Mouse (Mus musculus): ENCODE results near the gene Tmem54. TPM values are rescaled to one million over a fixed set of nuclear protein-coding genes. Genes with fewer than 3 reads are reported as not detected.
A peak's percentile ranks its signal among the peaks of the same experiment; 100 is the strongest.

The Tmem54 gene
- polyA plus RNA-seq, 1 experiment from 2014 or later, result 363 TPM

- no peak for ATAC-seq
- H3K9me3 ChIP-seq (ENCODE audit: control insufficient read depth), result no peaks in the 10 kb centered on the region
- H3K9ac ChIP-seq (ENCODE audit: low read depth, low read length), result no peak overlapping the region
- WGBS, result 87% methylated on average over 7 of the region's 7 CpGs
- no peak for TF ChIP-seq CTCF (IDR thresholded peaks at IDR 0.05; ENCODE audit: low read depth)
- no peak overlapping the region for H3K4me3 ChIP-seq (ENCODE audit: low read depth, low read length)
- peaks cover 65% of the 10 kb centered on the region for H3K36me3 ChIP-seq (ENCODE audit: control insufficient read depth, insufficient read depth)
- H3K4me1 ChIP-seq (replicated peaks; ENCODE audit: control insufficient read depth, insufficient read depth, low read length), result no peaks in the 10 kb centered on the region; the same call in 1 of the 2 replicates
- no peaks in the 10 kb centered on the region for H3K27me3 ChIP-seq (replicated peaks; ENCODE audit: control insufficient read depth, insufficient read depth, low read length)
- H3K27ac ChIP-seq (ENCODE audit: low read depth, low read length), result no peak overlapping the region
- no peak overlapping the region for H3K4me2 ChIP-seq (replicated peaks; ENCODE audit: low read depth)
These were observed 24.3 kb upstream of the Tmem54 start for GRCm38 (mm10) chr4:129081041-129081440.

DNA sequence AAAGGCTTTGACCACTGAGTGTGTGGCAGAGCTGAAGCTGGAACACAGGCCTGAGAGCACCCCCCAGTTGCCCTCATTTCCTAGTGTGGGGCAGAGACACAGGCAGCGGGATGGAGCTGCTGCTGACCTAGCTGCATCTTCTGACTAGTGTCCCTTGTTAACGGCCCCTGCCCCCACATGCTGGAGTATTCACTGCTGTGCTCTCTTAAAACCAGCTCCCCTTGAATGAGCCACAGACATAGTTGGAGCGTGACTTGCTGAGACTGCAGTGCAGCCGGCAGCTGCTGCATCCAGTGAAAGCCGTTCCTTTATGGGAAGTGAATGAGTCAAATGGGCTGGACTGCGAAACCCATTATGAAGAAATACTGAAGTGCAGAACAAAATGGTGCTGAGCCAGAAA is 23.8 kb upstream of the Tmem54 start:
- H3K9ac ChIP-seq (ENCODE audit: low read depth, low read length), result no peak overlapping the region
- no peak overlapping the region for H3K4me2 ChIP-seq (replicated peaks; ENCODE audit: low read depth)
- no peak overlapping the region for H3K4me3 ChIP-seq (ENCODE audit: low read depth, low read length)
- no peak for ATAC-seq
- H3K36me3 ChIP-seq (ENCODE audit: control insufficient read depth, insufficient read depth), result peaks cover 63% of the 10 kb centered on the region
- H3K9me3 ChIP-seq (ENCODE audit: control insufficient read depth), result no peaks in the 10 kb centered on the region
- WGBS, result 73% methylated on average over 6 of the region's 6 CpGs
- 0 out of 2 replicates have a peak overlapping the region, but pooled peaks have one; percentile 46 for H3K27ac ChIP-seq (ENCODE audit: low read depth, low read length)
- no peak for TF ChIP-seq CTCF (IDR thresholded peaks at IDR 0.05; ENCODE audit: low read depth)
- no peaks in the 10 kb centered on the region; the same call in 1 of the 2 replicates for H3K4me1 ChIP-seq (replicated peaks; ENCODE audit: control insufficient read depth, insufficient read depth, low read length)
- H3K27me3 ChIP-seq (replicated peaks; ENCODE audit: control insufficient read depth, insufficient read depth, low read length), result no peaks in the 10 kb centered on the region

DNA sequence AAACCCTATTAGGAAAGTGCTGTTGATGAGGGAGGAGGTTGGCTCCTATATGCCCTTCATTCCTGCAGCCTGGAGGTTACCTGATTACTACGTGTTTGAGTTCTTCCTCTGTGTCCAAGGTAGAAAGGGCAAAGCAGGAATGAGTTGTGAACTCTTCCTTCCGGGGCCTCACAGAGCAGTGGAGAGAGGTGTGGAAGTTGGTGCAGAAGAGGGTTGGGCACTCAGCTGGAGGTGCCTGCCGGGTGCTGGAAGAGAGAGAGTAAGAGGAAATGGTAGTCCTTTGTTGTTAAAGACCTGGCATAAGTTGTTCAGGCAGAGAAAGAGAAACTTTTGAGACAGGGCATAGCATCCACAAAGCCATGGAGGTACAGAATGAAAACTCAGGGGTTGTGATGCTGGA is 23.4 kb upstream of the Tmem54 start:
- no peak overlapping the region for H3K4me3 ChIP-seq (ENCODE audit: low read depth, low read length)
- no peak for TF ChIP-seq CTCF (IDR thresholded peaks at IDR 0.05; ENCODE audit: low read depth)
- H3K9ac ChIP-seq (ENCODE audit: low read depth, low read length), result no peak overlapping the region
- no peak for ATAC-seq
- no peaks in the 10 kb centered on the region for H3K27me3 ChIP-seq (replicated peaks; ENCODE audit: control insufficient read depth, insufficient read depth, low read length)
- peaks cover 59% of the 10 kb centered on the region for H3K36me3 ChIP-seq (ENCODE audit: control insufficient read depth, insufficient read depth)
- peak overlapping the region; percentile 46; the same call in 1 of the 2 replicates for H3K27ac ChIP-seq (ENCODE audit: low read depth, low read length)
- H3K4me2 ChIP-seq (replicated peaks; ENCODE audit: low read depth), result no peak overlapping the region
- no peaks in the 10 kb centered on the region; the same call in 1 of the 2 replicates for H3K4me1 ChIP-seq (replicated peaks; ENCODE audit: control insufficient read depth, insufficient read depth, low read length)
- WGBS, result 46% methylated on average over 3 of the region's 3 CpGs
- no peaks in the 10 kb centered on the region for H3K9me3 ChIP-seq (ENCODE audit: control insufficient read depth)

GRCm38 (mm10) chr4:129082379-129083115 is 22.8 kb upstream of the Tmem54 start:
- whole genome bisulfite sequencing, result 35% methylated on average over 10 of the region's 10 CpGs
- ATAC-seq, result peak; percentile 74

DNA sequence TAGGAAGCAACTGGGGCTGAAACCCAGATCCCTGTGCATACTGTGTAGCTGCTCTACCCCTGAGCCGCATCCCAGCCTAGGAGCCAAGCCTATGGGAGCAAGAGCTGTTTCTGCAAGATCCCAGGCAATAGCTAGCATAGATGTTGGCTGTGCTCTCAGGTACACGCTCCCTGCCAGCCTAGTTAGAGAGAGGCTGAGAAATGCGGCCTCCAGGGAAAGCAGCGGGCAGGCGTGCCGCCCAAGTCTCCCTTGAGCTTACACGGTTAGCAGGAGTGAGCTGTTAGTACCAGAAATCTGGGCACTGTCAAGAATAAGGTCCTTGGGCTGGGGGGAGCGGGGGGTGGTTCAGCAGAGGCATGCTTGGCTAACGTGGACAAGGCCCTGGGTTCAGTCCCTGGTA is 20.5 kb upstream of the Tmem54 start:
- Histone ChIP-seq H3K27me3 (replicated peaks; ENCODE audit: control insufficient read depth, insufficient read depth, low read length) (no peaks in the 10 kb centered on the region), H3K27ac (ENCODE audit: low read depth, low read length) (no peak overlapping the region), H3K4me2 (replicated peaks; ENCODE audit: low read depth) (no peak overlapping the region), H3K4me1 (replicated peaks; ENCODE audit: control insufficient read depth, insufficient read depth, low read length) (no peaks in the 10 kb centered on the region; the same call in 1 of the 2 replicates), H3K9ac (ENCODE audit: low read depth, low read length) (no peak overlapping the region), H3K36me3 (ENCODE audit: control insufficient read depth, insufficient read depth) (peaks cover 42% of the 10 kb centered on the region), H3K9me3 (ENCODE audit: control insufficient read depth) (no peaks in the 10 kb centered on the region), H3K4me3 (ENCODE audit: low read depth, low read length) (no peak overlapping the region)
- ATAC-seq, result no peak
- no peak for TF ChIP-seq CTCF (IDR thresholded peaks at IDR 0.05; ENCODE audit: low read depth)
- 92% methylated on average over 9 of the region's 9 CpGs for WGBS

More at GRCm38 (mm10) chr4:129082379-129083115, 22.8 kb upstream of the Tmem54 start:
- Histone ChIP-seq H3K36me3 (ENCODE audit: control insufficient read depth, insufficient read depth) (peaks cover 55% of the 10 kb centered on the region), H3K27ac (ENCODE audit: low read depth, low read length) (0 out of 2 replicates have a peak overlapping the region, but pooled peaks have one; percentile 46), H3K9ac (ENCODE audit: low read depth, low read length) (no peak overlapping the region), H3K4me2 (replicated peaks; ENCODE audit: low read depth) (no peak overlapping the region), H3K4me3 (ENCODE audit: low read depth, low read length) (no peak overlapping the region), H3K4me1 (replicated peaks; ENCODE audit: control insufficient read depth, insufficient read depth, low read length) (no peaks in the 10 kb centered on the region; the same call in 1 of the 2 replicates), H3K9me3 (ENCODE audit: control insufficient read depth) (no peaks in the 10 kb centered on the region), H3K27me3 (replicated peaks; ENCODE audit: control insufficient read depth, insufficient read depth, low read length) (no peaks in the 10 kb centered on the region)
- TF ChIP-seq CTCF (IDR thresholded peaks at IDR 0.05; ENCODE audit: low read depth), result peak; percentile 93

DNA sequence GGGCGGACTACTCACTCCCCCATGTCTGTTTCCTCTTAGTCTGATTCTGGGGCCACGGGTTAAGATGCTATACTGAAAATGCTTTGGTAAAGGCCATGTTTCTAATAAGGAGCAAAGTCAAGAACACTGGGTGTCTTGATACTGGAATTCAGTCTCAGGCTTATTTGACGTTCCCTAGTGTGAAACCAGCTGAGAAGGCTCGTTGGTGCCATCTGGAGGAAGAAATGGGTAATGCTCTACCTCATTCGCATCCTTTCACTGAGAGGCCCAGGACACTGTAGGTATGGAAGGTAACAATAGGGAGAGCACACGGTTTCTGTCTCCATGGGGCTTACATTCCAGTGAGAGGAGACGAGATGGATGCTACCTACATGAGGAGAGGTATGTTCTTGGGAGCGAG is 19.3 kb upstream of the Tmem54 start:
- H3K9ac ChIP-seq (ENCODE audit: low read depth, low read length), result no peak overlapping the region
- no peak overlapping the region for H3K4me3 ChIP-seq (ENCODE audit: low read depth, low read length)
- H3K9me3 ChIP-seq (ENCODE audit: control insufficient read depth), result no peaks in the 10 kb centered on the region
- H3K4me2 ChIP-seq (replicated peaks; ENCODE audit: low read depth), result no peak overlapping the region
- H3K27me3 ChIP-seq (replicated peaks; ENCODE audit: control insufficient read depth, insufficient read depth, low read length), result no peaks in the 10 kb centered on the region
- WGBS, result 33% methylated on average over 8 of the region's 8 CpGs
- H3K4me1 ChIP-seq (replicated peaks; ENCODE audit: control insufficient read depth, insufficient read depth, low read length), result no peaks in the 10 kb centered on the region; the same call in 1 of the 2 replicates
- peak; percentile 48 for ATAC-seq
- H3K27ac ChIP-seq (ENCODE audit: low read depth, low read length), result no peak overlapping the region
- peaks cover 33% of the 10 kb centered on the region for H3K36me3 ChIP-seq (ENCODE audit: control insufficient read depth, insufficient read depth)
- peak; percentile 97 for TF ChIP-seq CTCF (IDR thresholded peaks at IDR 0.05; ENCODE audit: low read depth)
